Mouse (Mus musculus) kidney, adult 9 months (tissue): Measurements from ENCODE around the gene Fkbp15.

Experiments used
- DNase-seq: peaks from one replicate; pipeline ENCODE4 v3.0.0; 2022

Fkbp15 gene

GRCm38 (mm10) chr4:62313641-62314211 is 46.6 kb downstream of the Fkbp15 start:
- no peak for DNase-seq

GRCm38 (mm10) chr4:62312821-62313220 is 47.5 kb downstream of the Fkbp15 start:
- DNase-seq, result no peak

GRCm38 (mm10) chr4:62308406-62308805 is 51.9 kb downstream of the Fkbp15 start:
- DNase-seq, result no peak

GRCm38 (mm10) chr4:62306840-62307239 is 53.5 kb downstream of the Fkbp15 start:
- no peak for DNase-seq

GRCm38 (mm10) chr4:62306301-62306700 is 54.0 kb downstream of the Fkbp15 start:
- DNase-seq, result no peak

- DNase-seq, result no peak
Measured at GRCm38 (mm10) chr4:62303288-62303687, 57.1 kb downstream of the Fkbp15 start.

GRCm38 (mm10) chr4:62302795-62303194 is 57.6 kb downstream of the Fkbp15 start:
- DNase-seq, result no peak

- no peak for DNase-seq
Measured at GRCm38 (mm10) chr4:62300001-62300400, 60.3 kb downstream of the Fkbp15 start.

GRCm38 (mm10) chr4:62297280-62298130 is 62.8 kb downstream of the Fkbp15 start:
- no peak for DNase-seq

- peak; percentile 34 for DNase-seq
Measured at GRCm38 (mm10) chr4:62294741-62295140, 65.6 kb downstream of the Fkbp15 start.

GRCm38 (mm10) chr4:62293219-62293861 is 67.0 kb downstream of the Fkbp15 start:
- no peak for DNase-seq

- no peak for DNase-seq
Measured at GRCm38 (mm10) chr4:62292461-62293180, 67.7 kb downstream of the Fkbp15 start.

- DNase-seq, result no peak
Measured at GRCm38 (mm10) chr4:62290816-62291505, 69.4 kb downstream of the Fkbp15 start.

GRCm38 (mm10) chr4:62289226-62289625 is 71.1 kb downstream of the Fkbp15 start:
- no peak for DNase-seq

GRCm38 (mm10) chr4:62286992-62287900 is 73.1 kb downstream of the Fkbp15 start:
- peak; percentile 50 for DNase-seq

GRCm38 (mm10) chr4:62286257-62286991 is 73.9 kb downstream of the Fkbp15 start:
- DNase-seq, result peak; percentile 79

- no peak for DNase-seq
Measured at GRCm38 (mm10) chr4:62285576-62285975, 74.8 kb downstream of the Fkbp15 start.

- DNase-seq, result no peak
Measured at GRCm38 (mm10) chr4:62282969-62283368, 77.4 kb downstream of the Fkbp15 start.

GRCm38 (mm10) chr4:62281319-62281718 is 79.0 kb downstream of the Fkbp15 start:
- DNase-seq, result no peak

- peak; percentile 64 for DNase-seq
Measured at GRCm38 (mm10) chr4:62278081-62278480, 82.3 kb downstream of the Fkbp15 start.

GRCm38 (mm10) chr4:62277222-62277621 is 83.1 kb downstream of the Fkbp15 start:
- DNase-seq, result no peak
